Mouse (Mus musculus) gastrocnemius, adult 8-10 months (tissue): Measurements from ENCODE around the gene Pim1. TPM values are rescaled to one million over a fixed set of nuclear protein-coding genes. Genes with fewer than 3 reads are reported as not detected.

Experiments used
- DNase-seq, 2 experiments: peaks; one replicate each; pipeline ENCODE4 v3.0.0; 2022; ENCODE audit warnings: low spot score in 2 of 2
- total RNA-seq, 4 experiments: library from RNA; stranded (reverse); gene quantifications; 2 replicates each; pipeline ENCODE4 v1.2.4; 2022

Pim1 gene
- total RNA-seq, 4 experiments from 2014 or later = 8.6 to 18.9 (median 11.3) TPM

GRCm38 (mm10) chr17:29519731-29520130, 29.2 kb downstream of the Pim1 start:
- no peak for DNase-seq

GRCm38 (mm10) chr17:29525613-29526012, 35.1 kb downstream of the Pim1 start:
- DNase-seq = no peak

- no peak for DNase-seq
These were observed 38.1 kb downstream of the Pim1 start for GRCm38 (mm10) chr17:29528568-29529187.

- DNase-seq = no peak
These were observed 40.0 kb downstream of the Pim1 start for GRCm38 (mm10) chr17:29530508-29530907.

- DNase-seq = no peak
These were observed 40.7 kb downstream of the Pim1 start for GRCm38 (mm10) chr17:29531278-29531677.

GRCm38 (mm10) chr17:29531757-29532384, 41.3 kb downstream of the Pim1 start:
- no peak for DNase-seq

- DNase-seq = no peak
These were observed 43.3 kb downstream of the Pim1 start for GRCm38 (mm10) chr17:29533866-29534265.

GRCm38 (mm10) chr17:29540426-29540825, 49.9 kb downstream of the Pim1 start:
- DNase-seq = no peak

- DNase-seq = peak; percentile 70 to 82
These were observed 50.9 kb downstream of the Pim1 start for GRCm38 (mm10) chr17:29541419-29541818.

- DNase-seq = no peak
These were observed 52.5 kb downstream of the Pim1 start for GRCm38 (mm10) chr17:29542831-29543690.

- DNase-seq = no peak
These were observed 53.5 kb downstream of the Pim1 start for GRCm38 (mm10) chr17:29544064-29544463.

GRCm38 (mm10) chr17:29545241-29545640, 54.7 kb downstream of the Pim1 start:
- no peak for DNase-seq

Other genes starting within 250 kb of the Pim1 start
- 1 to 10 TPM; 4.8 to 8.3 (median 6.7) TPM for gene Ppil1, start 226.6 kb upstream of the Pim1 start, total RNA-seq
- gene BC004004, start 222.0 kb upstream of the Pim1 start, total RNA-seq = 100 to 1,000 TPM; 107 to 140 (median 126) TPM
- gene Pi16, start 173.1 kb upstream of the Pim1 start, total RNA-seq = 10 to 100 TPM; 12.3 to 27.4 (median 16.7) TPM
- 10 to 100 TPM; 74.1 to 82.3 (median 80.3) TPM for gene Mtch1, start 142.8 kb upstream of the Pim1 start, total RNA-seq
- gene Fgd2, start 129.8 kb upstream of the Pim1 start, total RNA-seq = 1 to 10 TPM in 1 of 4 experiments, under 1 TPM in 3; 0.38 to 1.0 (median 0.67) TPM
- gene Gm17657, start 58.9 kb downstream of the Pim1 start, total RNA-seq = not detected
- 10 to 100 TPM in 2 of 4 experiments, 1 to 10 TPM in 2; 9.4 to 13.6 (median 10.0) TPM for gene Tbc1d22b, start 59.0 kb downstream of the Pim1 start, total RNA-seq
- gene Tmem217, start 61.6 kb downstream of the Pim1 start, total RNA-seq = not detected
- 10 to 100 TPM; 15.2 to 23.7 (median 19.9) TPM for gene Rnf8, start 124.0 kb downstream of the Pim1 start, total RNA-seq
- under 1 TPM; 0.35 to 0.87 (median 0.59) TPM for gene Gm28043, start 124.1 kb downstream of the Pim1 start, total RNA-seq
- 10 to 100 TPM; 41.0 to 61.0 (median 54.3) TPM for gene Cmtr1, start 169.8 kb downstream of the Pim1 start, total RNA-seq
- gene Ccdc167, start 226.3 kb downstream of the Pim1 start, total RNA-seq = 1 to 10 TPM; 4.9 to 9.5 (median 6.6) TPM